Mouse (Mus musculus): ENCODE results near the gene Prokr2. TPM values are rescaled to one million over a fixed set of nuclear protein-coding genes. Genes with fewer than 3 reads are reported as not detected.

Prokr2 gene
- polyA plus RNA-seq (2014; fragmentation: Nextera tagmentation; extraction: Ambion mirVana): 0.18 and 0.32 TPM in 2 replicates

DNA sequence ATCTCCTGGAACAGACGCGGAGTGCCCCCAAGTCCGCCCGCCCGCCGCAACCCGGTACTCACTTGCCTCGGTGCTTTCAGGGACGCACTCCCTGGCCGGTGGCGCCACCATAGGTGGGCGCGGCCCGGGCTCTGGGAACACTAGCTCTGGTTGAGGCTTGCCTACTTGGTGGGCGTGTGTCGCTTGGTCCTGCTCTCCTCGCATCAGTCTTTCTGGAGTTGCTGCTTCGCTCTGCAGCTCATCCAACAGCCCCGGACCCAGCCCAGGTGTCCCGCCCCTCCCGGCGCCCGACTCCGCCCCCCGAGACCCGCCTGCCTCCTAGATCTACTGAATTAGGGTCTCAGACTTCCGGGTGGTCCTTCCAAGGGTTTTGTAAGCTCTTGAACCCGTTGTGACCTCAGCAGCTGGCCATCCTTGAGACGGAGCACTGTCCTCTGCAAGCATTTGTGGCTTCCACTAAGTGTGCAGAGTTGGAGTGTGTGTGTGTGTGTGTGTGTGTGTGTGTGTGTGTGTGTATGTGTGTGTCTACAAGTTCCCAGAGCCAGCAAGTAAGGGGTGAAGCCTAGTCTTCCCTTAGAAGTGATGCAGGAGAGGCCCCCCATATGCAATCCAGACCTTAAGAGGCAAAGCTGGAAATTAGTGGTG is at the start of gene Prokr2:
TSS of gene Prokr2 (minus strand) at position 254 of the 645 bp plus-strand sequence.
- H3K9me3 ChIP-seq (ENCODE audit: control insufficient read depth, low read length): no peaks in the 10 kb centered on the region
- WGBS: under 1% methylated on average over 28 of the region's 29 CpGs
- DNase-seq (ENCODE audit: low spot score) (no peak), ATAC-seq (replicated peaks; ENCODE audit: low FRiP score, low TSS enrichment, low read depth) (peak; percentile 60)
- H3K27me3 ChIP-seq (replicated peaks; ENCODE audit: control insufficient read depth, insufficient read depth, low read length): peaks cover 20% of the 10 kb centered on the region
- H3K4me1 ChIP-seq (replicated peaks; ENCODE audit: control insufficient read depth, insufficient read depth, low read length): no peaks in the 10 kb centered on the region
- H3K27ac ChIP-seq (ENCODE audit: low read depth): no peak within 1 kb of the TSS
- 0 out of 2 replicates have a peak within 1 kb of the TSS, but pooled peaks have one; percentile 22 for H3K9ac ChIP-seq (ENCODE audit: low read length)
- H3K4me3 ChIP-seq (ENCODE audit: low read depth, low read length): peak within 1 kb of the TSS; percentile 47
- H3K36me3 ChIP-seq (ENCODE audit: control insufficient read depth, insufficient read depth, low read length): no peaks in the 10 kb centered on the region
- H3K4me2 ChIP-seq (ENCODE audit: low read length): peak within 1 kb of the TSS; percentile 99

- H3K27me3 ChIP-seq (replicated peaks; ENCODE audit: control insufficient read depth, insufficient read depth, low read length): no peaks in the 10 kb centered on the region
- no peak overlapping the region for H3K4me2 ChIP-seq (ENCODE audit: low read length)
- H3K36me3 ChIP-seq (ENCODE audit: control insufficient read depth, insufficient read depth, low read length): no peaks in the 10 kb centered on the region
- no peak overlapping the region for H3K9ac ChIP-seq (ENCODE audit: low read length)
- 0 out of 2 replicates have a peak, but pooled peaks cover 6% of the 10 kb centered on the region for H3K4me1 ChIP-seq (replicated peaks; ENCODE audit: control insufficient read depth, insufficient read depth, low read length)
- ATAC-seq (replicated peaks; ENCODE audit: low FRiP score, low TSS enrichment, low read depth) (no peak), DNase-seq (ENCODE audit: low spot score) (no peak)
- no peak overlapping the region for H3K27ac ChIP-seq (ENCODE audit: low read depth)
- no peaks in the 10 kb centered on the region for H3K9me3 ChIP-seq (ENCODE audit: control insufficient read depth, low read length)
- WGBS: 56% methylated on average over 17 of the region's 17 CpGs
- no peak overlapping the region for H3K4me3 ChIP-seq (ENCODE audit: low read depth, low read length)
Measured at GRCm38 (mm10) chr2:132427160-132427941, 42.1 kb upstream of the Prokr2 start.

GRCm38 (mm10) chr2:132425576-132425975 is 40.3 kb upstream of the Prokr2 start:
- no peak overlapping the region for H3K4me3 ChIP-seq (ENCODE audit: low read depth, low read length)
- no peak overlapping the region for H3K27ac ChIP-seq (ENCODE audit: low read depth)
- WGBS: 74% methylated on average over 6 of the region's 6 CpGs
- no peaks in the 10 kb centered on the region for H3K27me3 ChIP-seq (replicated peaks; ENCODE audit: control insufficient read depth, insufficient read depth, low read length)
- H3K36me3 ChIP-seq (ENCODE audit: control insufficient read depth, insufficient read depth, low read length): no peaks in the 10 kb centered on the region
- H3K9ac ChIP-seq (ENCODE audit: low read length): no peak overlapping the region
- H3K4me1 ChIP-seq (replicated peaks; ENCODE audit: control insufficient read depth, insufficient read depth, low read length): 0 out of 2 replicates have a peak, but pooled peaks cover 6% of the 10 kb centered on the region
- H3K4me2 ChIP-seq (ENCODE audit: low read length): no peak overlapping the region
- no peak for ATAC-seq (replicated peaks; ENCODE audit: low FRiP score, low TSS enrichment, low read depth)
- no peak for DNase-seq (ENCODE audit: low spot score)
- no peaks in the 10 kb centered on the region for H3K9me3 ChIP-seq (ENCODE audit: control insufficient read depth, low read length)

DNA sequence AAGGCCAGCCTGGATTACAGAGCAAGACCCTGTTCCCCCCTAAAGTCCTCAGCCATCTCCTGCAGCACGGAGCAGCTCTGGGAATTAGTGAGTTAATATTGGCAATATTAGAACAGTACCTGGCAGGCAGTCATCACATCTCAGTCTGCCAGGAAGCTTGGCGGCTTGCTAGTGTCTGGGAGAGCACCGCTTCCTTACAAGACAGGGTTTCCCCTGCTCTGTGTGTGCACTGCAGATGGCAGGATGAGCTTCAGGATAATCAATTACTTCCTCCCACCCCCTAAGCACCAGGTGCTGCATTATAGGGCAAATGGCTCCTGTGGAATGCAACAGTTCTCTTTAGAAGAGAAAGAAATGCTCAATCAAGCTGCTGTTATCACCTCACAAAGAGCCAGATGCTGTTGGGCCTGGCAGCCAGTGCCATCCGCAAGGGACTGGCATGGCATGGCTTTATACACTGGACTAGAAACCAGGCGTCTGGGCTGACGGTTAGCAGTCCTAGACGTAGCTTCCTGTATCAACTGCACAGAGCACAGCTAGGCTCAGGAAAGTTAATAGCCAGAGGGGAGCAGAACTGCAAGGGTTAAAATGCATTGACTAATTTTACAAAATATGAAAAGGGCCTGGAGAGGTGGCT is 38.3 kb upstream of the Prokr2 start:
- no peak for ATAC-seq (replicated peaks; ENCODE audit: low FRiP score, low TSS enrichment, low read depth)
- Histone ChIP-seq H3K9me3 (ENCODE audit: control insufficient read depth, low read length) (no peaks in the 10 kb centered on the region), H3K27me3 (replicated peaks; ENCODE audit: control insufficient read depth, insufficient read depth, low read length) (no peaks in the 10 kb centered on the region), H3K4me3 (ENCODE audit: low read depth, low read length) (no peak overlapping the region), H3K9ac (ENCODE audit: low read length) (no peak overlapping the region), H3K4me2 (ENCODE audit: low read length) (no peak overlapping the region), H3K36me3 (ENCODE audit: control insufficient read depth, insufficient read depth, low read length) (no peaks in the 10 kb centered on the region), H3K27ac (ENCODE audit: low read depth) (no peak overlapping the region), H3K4me1 (replicated peaks; ENCODE audit: control insufficient read depth, insufficient read depth, low read length) (0 out of 2 replicates have a peak, but pooled peaks cover 6% of the 10 kb centered on the region)
- DNase-seq (ENCODE audit: low spot score): no peak
- WGBS: 60% methylated on average over 7 of the region's 7 CpGs

GRCm38 (mm10) chr2:132422846-132423245 is 37.6 kb upstream of the Prokr2 start:
- DNase-seq (ENCODE audit: low spot score) (no peak), ATAC-seq (replicated peaks; ENCODE audit: low FRiP score, low TSS enrichment, low read depth) (no peak)
- Histone ChIP-seq H3K36me3 (ENCODE audit: control insufficient read depth, insufficient read depth, low read length) (no peaks in the 10 kb centered on the region), H3K9ac (ENCODE audit: low read length) (no peak overlapping the region), H3K4me2 (ENCODE audit: low read length) (no peak overlapping the region), H3K4me1 (replicated peaks; ENCODE audit: control insufficient read depth, insufficient read depth, low read length) (0 out of 2 replicates have a peak, but pooled peaks cover 6% of the 10 kb centered on the region), H3K27me3 (replicated peaks; ENCODE audit: control insufficient read depth, insufficient read depth, low read length) (no peaks in the 10 kb centered on the region), H3K4me3 (ENCODE audit: low read depth, low read length) (no peak overlapping the region), H3K9me3 (ENCODE audit: control insufficient read depth, low read length) (no peaks in the 10 kb centered on the region), H3K27ac (ENCODE audit: low read depth) (no peak overlapping the region)
- 88% methylated on average over 9 of the region's 9 CpGs for WGBS

DNA sequence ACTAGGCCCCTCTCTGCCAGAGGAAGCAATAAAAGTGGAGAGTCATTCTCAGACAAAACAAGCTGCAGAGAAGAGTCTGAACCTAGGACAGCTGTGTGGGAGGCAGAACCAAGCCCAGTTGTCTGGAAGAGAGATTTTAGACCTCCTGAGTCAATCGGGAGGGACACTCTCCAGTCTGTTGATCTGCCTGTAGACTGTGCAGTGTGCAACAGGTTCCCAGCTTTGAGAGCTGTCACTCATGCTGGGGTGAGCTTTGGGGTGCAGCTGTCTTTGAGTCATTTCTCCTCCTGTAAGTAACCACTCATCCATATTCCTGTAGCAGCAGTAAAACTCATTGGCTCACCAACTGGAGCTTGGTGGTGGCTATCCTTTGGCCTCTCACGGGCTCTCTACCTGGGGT is 33.2 kb upstream of the Prokr2 start:
- DNase-seq (ENCODE audit: low spot score): no peak
- H3K4me1 ChIP-seq (replicated peaks; ENCODE audit: control insufficient read depth, insufficient read depth, low read length): no peaks in the 10 kb centered on the region
- no peaks in the 10 kb centered on the region for H3K9me3 ChIP-seq (ENCODE audit: control insufficient read depth, low read length)
- no peak for ATAC-seq (replicated peaks; ENCODE audit: low FRiP score, low TSS enrichment, low read depth)
- no peaks in the 10 kb centered on the region for H3K27me3 ChIP-seq (replicated peaks; ENCODE audit: control insufficient read depth, insufficient read depth, low read length)
- no peak overlapping the region for H3K27ac ChIP-seq (ENCODE audit: low read depth)
- WGBS: 73% methylated on average over 2 of the region's 2 CpGs
- H3K4me3 ChIP-seq (ENCODE audit: low read depth, low read length): no peak overlapping the region
- H3K36me3 ChIP-seq (ENCODE audit: control insufficient read depth, insufficient read depth, low read length): no peaks in the 10 kb centered on the region
- no peak overlapping the region for H3K4me2 ChIP-seq (ENCODE audit: low read length)
- no peak overlapping the region for H3K9ac ChIP-seq (ENCODE audit: low read length)

DNA sequence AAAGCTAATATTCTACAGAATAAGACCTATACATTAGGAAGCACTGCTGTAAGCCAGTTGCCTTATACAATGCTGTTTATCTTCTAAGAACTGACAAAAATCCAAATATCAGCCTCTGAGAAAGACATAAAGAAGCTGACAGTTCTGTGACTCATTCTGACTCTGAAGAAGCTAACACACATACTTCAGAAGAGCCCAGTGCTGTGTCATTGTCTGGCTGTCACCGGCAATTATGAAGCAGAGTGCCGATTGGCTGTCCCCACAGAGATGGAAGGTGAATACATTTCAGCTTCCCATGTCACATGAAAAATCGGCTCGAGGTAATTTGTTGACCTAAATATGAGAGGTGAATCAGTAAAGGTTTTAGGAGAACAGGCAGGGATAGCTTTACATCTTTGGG is 24.9 kb upstream of the Prokr2 start:
- DNase-seq (ENCODE audit: low spot score): no peak
- H3K27me3 ChIP-seq (replicated peaks; ENCODE audit: control insufficient read depth, insufficient read depth, low read length): no peaks in the 10 kb centered on the region
- no peak overlapping the region for H3K27ac ChIP-seq (ENCODE audit: low read depth)
- H3K9me3 ChIP-seq (ENCODE audit: control insufficient read depth, low read length): no peaks in the 10 kb centered on the region
- no peak overlapping the region for H3K4me3 ChIP-seq (ENCODE audit: low read depth, low read length)
- no peak for ATAC-seq (replicated peaks; ENCODE audit: low FRiP score, low TSS enrichment, low read depth)
- H3K4me1 ChIP-seq (replicated peaks; ENCODE audit: control insufficient read depth, insufficient read depth, low read length): no peaks in the 10 kb centered on the region
- 90% methylated on average over 4 of the region's 4 CpGs for WGBS
- no peak overlapping the region for H3K9ac ChIP-seq (ENCODE audit: low read length)
- no peak overlapping the region for H3K4me2 ChIP-seq (ENCODE audit: low read length)
- H3K36me3 ChIP-seq (ENCODE audit: control insufficient read depth, insufficient read depth, low read length): no peaks in the 10 kb centered on the region

GRCm38 (mm10) chr2:132398136-132398535 is 12.9 kb upstream of the Prokr2 start:
- 80% methylated on average over 8 of the region's 8 CpGs for WGBS
- Histone ChIP-seq H3K4me2 (ENCODE audit: low read length) (no peak overlapping the region), H3K27me3 (replicated peaks; ENCODE audit: control insufficient read depth, insufficient read depth, low read length) (no peaks in the 10 kb centered on the region), H3K27ac (ENCODE audit: low read depth) (no peak overlapping the region), H3K4me1 (replicated peaks; ENCODE audit: control insufficient read depth, insufficient read depth, low read length) (no peaks in the 10 kb centered on the region), H3K36me3 (ENCODE audit: control insufficient read depth, insufficient read depth, low read length) (no peaks in the 10 kb centered on the region), H3K4me3 (ENCODE audit: low read depth, low read length) (no peak overlapping the region), H3K9me3 (ENCODE audit: control insufficient read depth, low read length) (peaks cover 10% of the 10 kb centered on the region; the same call in 1 of the 2 replicates), H3K9ac (ENCODE audit: low read length) (no peak overlapping the region)
- DNase-seq (ENCODE audit: low spot score) (no peak), ATAC-seq (replicated peaks; ENCODE audit: low FRiP score, low TSS enrichment, low read depth) (no peak)
